Mouse (Mus musculus): Measurements from ENCODE around the gene Dok4. TPM values are rescaled to one million over a fixed set of nuclear protein-coding genes. Genes with fewer than 3 reads are reported as not detected.

Dok4 gene
- total and polyA plus RNA-seq, 2 experiments from 2014 or later: 66.9 to 127 TPM

- peak; percentile 13 for DNase-seq (ENCODE audit: low spot score)
- H3K4me3 ChIP-seq (ENCODE audit: low read length): peak overlapping the region; percentile 58
- H3K27ac ChIP-seq: peak overlapping the region; percentile 26; the same call in 1 of the 2 replicates
- ATAC-seq: no peak
- H3K36me3 ChIP-seq (ENCODE audit: insufficient read depth, low read length): no peaks in the 10 kb centered on the region
- H3K9me3 ChIP-seq (ENCODE audit: low read length): no peaks in the 10 kb centered on the region
- no peak for TF ChIP-seq CTCF (IDR thresholded peaks at IDR 0.05; ENCODE audit: low read depth)
- H3K9ac ChIP-seq (replicated peaks; ENCODE audit: low read length): peak overlapping the region; percentile 61
- peaks cover 13% of the 10 kb centered on the region; the same call in 1 of the 2 replicates for H3K27me3 ChIP-seq (ENCODE audit: insufficient read depth, low read length)
- peak overlapping the region; percentile 69 for H3K4me2 ChIP-seq (ENCODE audit: low read depth, low read length)
- 16% methylated on average over 10 of the region's 10 CpGs for WGBS
- peaks cover 21% of the 10 kb centered on the region for H3K4me1 ChIP-seq (ENCODE audit: insufficient read depth, low read length)
Observed at GRCm38 (mm10) chr8:94916960-94917324, 40.8 kb upstream of the Dok4 start.

- H3K4me3 ChIP-seq (ENCODE audit: low read length): peak overlapping the region; percentile 58; the same call in 1 of the 2 replicates
- H3K27me3 ChIP-seq (ENCODE audit: insufficient read depth, low read length): peaks cover 13% of the 10 kb centered on the region; the same call in 1 of the 2 replicates
- H3K27ac ChIP-seq: peak overlapping the region; percentile 26; the same call in 1 of the 2 replicates
- H3K9me3 ChIP-seq (ENCODE audit: low read length): no peaks in the 10 kb centered on the region
- DNase-seq (ENCODE audit: low spot score) (no peak), ATAC-seq (no peak)
- H3K36me3 ChIP-seq (ENCODE audit: insufficient read depth, low read length): no peaks in the 10 kb centered on the region
- WGBS: 59% methylated on average over 9 of the region's 9 CpGs
- no peak overlapping the region for H3K9ac ChIP-seq (replicated peaks; ENCODE audit: low read length)
- peak overlapping the region; percentile 69 for H3K4me2 ChIP-seq (ENCODE audit: low read depth, low read length)
- H3K4me1 ChIP-seq (ENCODE audit: insufficient read depth, low read length): peaks cover 21% of the 10 kb centered on the region
- no peak for TF ChIP-seq CTCF (IDR thresholded peaks at IDR 0.05; ENCODE audit: low read depth)
Observed at GRCm38 (mm10) chr8:94916311-94916959, 40.3 kb upstream of the Dok4 start.

GRCm38 (mm10) chr8:94914701-94915101, 38.6 kb upstream of the Dok4 start:
- H3K9ac ChIP-seq (replicated peaks; ENCODE audit: low read length): no peak overlapping the region
- H3K36me3 ChIP-seq (ENCODE audit: insufficient read depth, low read length): no peaks in the 10 kb centered on the region
- DNase-seq (ENCODE audit: low spot score) (peak; percentile 73), ATAC-seq (peak; percentile 18; the same call in 1 of the 2 replicates)
- H3K27ac ChIP-seq: no peak overlapping the region
- peaks cover 13% of the 10 kb centered on the region; the same call in 1 of the 2 replicates for H3K27me3 ChIP-seq (ENCODE audit: insufficient read depth, low read length)
- peaks cover 21% of the 10 kb centered on the region for H3K4me1 ChIP-seq (ENCODE audit: insufficient read depth, low read length)
- TF ChIP-seq CTCF (IDR thresholded peaks at IDR 0.05; ENCODE audit: low read depth): no peak
- no peak overlapping the region for H3K4me2 ChIP-seq (ENCODE audit: low read depth, low read length)
- H3K9me3 ChIP-seq (ENCODE audit: low read length): no peaks in the 10 kb centered on the region
- no peak overlapping the region for H3K4me3 ChIP-seq (ENCODE audit: low read length)
- WGBS: 41% methylated on average over 3 of the region's 3 CpGs

- ATAC-seq (no peak), DNase-seq (ENCODE audit: low spot score) (no peak)
- no peak overlapping the region for H3K4me2 ChIP-seq (ENCODE audit: low read depth, low read length)
- no peak for TF ChIP-seq CTCF (IDR thresholded peaks at IDR 0.05; ENCODE audit: low read depth)
- WGBS: 75% methylated on average over 6 of the region's 6 CpGs
- peaks cover 13% of the 10 kb centered on the region; the same call in 1 of the 2 replicates for H3K27me3 ChIP-seq (ENCODE audit: insufficient read depth, low read length)
- H3K9ac ChIP-seq (replicated peaks; ENCODE audit: low read length): no peak overlapping the region
- no peak overlapping the region for H3K27ac ChIP-seq
- no peaks in the 10 kb centered on the region for H3K9me3 ChIP-seq (ENCODE audit: low read length)
- no peaks in the 10 kb centered on the region for H3K36me3 ChIP-seq (ENCODE audit: insufficient read depth, low read length)
- no peak overlapping the region for H3K4me3 ChIP-seq (ENCODE audit: low read length)
- peaks cover 21% of the 10 kb centered on the region for H3K4me1 ChIP-seq (ENCODE audit: insufficient read depth, low read length)
Observed at GRCm38 (mm10) chr8:94914256-94914655, 38.1 kb upstream of the Dok4 start.

GRCm38 (mm10) chr8:94913061-94913660, 37.0 kb upstream of the Dok4 start:
- H3K9me3 ChIP-seq (ENCODE audit: low read length): no peaks in the 10 kb centered on the region
- TF ChIP-seq CTCF (IDR thresholded peaks at IDR 0.05; ENCODE audit: low read depth): peak; percentile 56; the same call in 1 of the 2 replicates
- H3K27ac ChIP-seq: no peak overlapping the region
- H3K27me3 ChIP-seq (ENCODE audit: insufficient read depth, low read length): peaks cover 13% of the 10 kb centered on the region; the same call in 1 of the 2 replicates
- H3K36me3 ChIP-seq (ENCODE audit: insufficient read depth, low read length): no peaks in the 10 kb centered on the region
- peak overlapping the region; percentile 71 for H3K4me2 ChIP-seq (ENCODE audit: low read depth, low read length)
- peaks cover 21% of the 10 kb centered on the region for H3K4me1 ChIP-seq (ENCODE audit: insufficient read depth, low read length)
- peak overlapping the region; percentile 43 for H3K9ac ChIP-seq (replicated peaks; ENCODE audit: low read length)
- ATAC-seq (peak; percentile 60), DNase-seq (ENCODE audit: low spot score) (peak; percentile 65)
- peak overlapping the region; percentile 43 for H3K4me3 ChIP-seq (ENCODE audit: low read length)
- 5% methylated on average over 77 of the region's 77 CpGs for WGBS

GRCm38 (mm10) chr8:94908847-94909246, 32.7 kb upstream of the Dok4 start:
- Histone ChIP-seq H3K4me3 (ENCODE audit: low read length) (no peak overlapping the region), H3K9ac (replicated peaks; ENCODE audit: low read length) (no peak overlapping the region), H3K9me3 (ENCODE audit: low read length) (no peaks in the 10 kb centered on the region), H3K36me3 (ENCODE audit: insufficient read depth, low read length) (no peaks in the 10 kb centered on the region), H3K27me3 (ENCODE audit: insufficient read depth, low read length) (peaks cover 2% of the 10 kb centered on the region; the same call in 1 of the 2 replicates), H3K4me2 (ENCODE audit: low read depth, low read length) (no peak overlapping the region), H3K4me1 (ENCODE audit: insufficient read depth, low read length) (0 out of 2 replicates have a peak, but pooled peaks cover 7% of the 10 kb centered on the region), H3K27ac (no peak overlapping the region)
- TF ChIP-seq CTCF (IDR thresholded peaks at IDR 0.05; ENCODE audit: low read depth): peak; percentile 93
- DNase-seq (ENCODE audit: low spot score) (peak; percentile 88), ATAC-seq (peak; percentile 46; the same call in 1 of the 2 replicates)
- WGBS: 8% methylated on average over 4 of the region's 4 CpGs

Measured in hindbrain, postnatal 0 days (tissue).